Mouse (Mus musculus): ENCODE measurements around the gene Hsd17b11. TPM values are rescaled to one million over a fixed set of nuclear protein-coding genes. Genes with fewer than 3 reads are reported as not detected.
"Not testable (repeated sequence)": the region's sequence is repeated elsewhere in the genome, so short reads cannot be mapped to it uniquely, and the experiment has no call there.

Hsd17b11 gene
- polyA plus RNA-seq, 1 experiment from 2014 or later, result 2.9 TPM

DNA sequence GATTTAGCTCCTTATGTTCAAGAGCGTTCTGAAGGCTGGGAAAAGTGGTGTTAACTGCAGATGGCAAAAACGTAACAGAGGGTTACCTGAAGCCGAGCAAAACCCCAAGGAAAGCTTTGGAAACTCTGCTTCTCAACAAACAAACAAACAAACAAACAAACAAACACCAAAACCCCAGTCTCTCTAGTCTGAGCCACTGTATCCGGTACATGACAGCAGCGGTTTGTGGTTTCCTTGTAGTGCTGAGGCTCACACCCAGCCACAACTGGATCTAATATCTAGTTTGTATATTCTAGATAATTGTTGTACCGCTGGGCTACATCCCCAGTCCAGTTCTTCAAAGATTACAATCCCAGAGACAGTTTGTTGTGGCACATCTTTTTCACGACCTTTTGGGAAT is 46.0 kb downstream of the Hsd17b11 start:
- 84% methylated on average over 7 of the region's 7 CpGs for WGBS
- no peaks in the 10 kb centered on the region for H3K36me3 ChIP-seq (ENCODE audit: control insufficient read depth, insufficient read depth, low read length)
- no peaks in the 10 kb centered on the region for H3K27me3 ChIP-seq (replicated peaks; ENCODE audit: control insufficient read depth, insufficient read depth, low read length)
- H3K4me1 ChIP-seq (ENCODE audit: control insufficient read depth, insufficient read depth, low read depth, low read length), result no peaks in the 10 kb centered on the region
- no peak overlapping the region for H3K9ac ChIP-seq (ENCODE audit: low read depth, low read length)
- H3K4me3 ChIP-seq (ENCODE audit: low read length), result no peak overlapping the region
- no peak for ATAC-seq
- H3K4me2 ChIP-seq (ENCODE audit: low read length), result no peak overlapping the region
- H3K27ac ChIP-seq (ENCODE audit: low read depth, low read length), result no peak overlapping the region
- H3K9me3 ChIP-seq (ENCODE audit: control insufficient read depth, low read length), result no peaks in the 10 kb centered on the region

GRCm38 (mm10) chr5:103972801-103973200 is 48.9 kb downstream of the Hsd17b11 start:
- Histone ChIP-seq H3K9ac (ENCODE audit: low read depth, low read length) (no peak overlapping the region), H3K27me3 (replicated peaks; ENCODE audit: control insufficient read depth, insufficient read depth, low read length) (no peaks in the 10 kb centered on the region), H3K4me3 (ENCODE audit: low read length) (no peak overlapping the region), H3K9me3 (ENCODE audit: control insufficient read depth, low read length) (no peaks in the 10 kb centered on the region), H3K27ac (ENCODE audit: low read depth, low read length) (no peak overlapping the region), H3K4me2 (ENCODE audit: low read length) (no peak overlapping the region), H3K36me3 (ENCODE audit: control insufficient read depth, insufficient read depth, low read length) (no peaks in the 10 kb centered on the region), H3K4me1 (ENCODE audit: control insufficient read depth, insufficient read depth, low read depth, low read length) (no peaks in the 10 kb centered on the region)
- no peak for ATAC-seq
- 83% methylated on average over 13 of the region's 13 CpGs for WGBS

DNA sequence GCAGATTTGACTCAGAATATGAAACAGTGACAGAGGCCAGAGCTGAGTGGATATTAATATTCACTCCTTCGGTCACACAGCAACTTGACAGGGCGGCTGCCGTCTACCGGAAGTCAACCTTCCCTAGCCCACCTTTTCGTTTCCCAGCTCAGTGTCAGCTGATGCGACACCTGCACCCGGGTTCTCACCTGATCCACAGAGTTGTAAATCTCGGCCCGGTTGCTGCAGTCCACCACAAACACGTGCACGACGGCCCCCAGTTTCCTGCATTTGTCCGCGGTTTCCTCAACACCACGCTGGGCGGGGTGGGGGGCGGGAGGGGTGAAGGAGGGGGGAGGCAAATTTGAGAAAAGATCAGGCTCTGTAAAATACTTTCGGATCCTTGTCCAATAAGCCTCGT is 49.3 kb downstream of the Hsd17b11 start:
- H3K9ac ChIP-seq (ENCODE audit: low read depth, low read length), result no peak overlapping the region
- no peaks in the 10 kb centered on the region for H3K27me3 ChIP-seq (replicated peaks; ENCODE audit: control insufficient read depth, insufficient read depth, low read length)
- no peaks in the 10 kb centered on the region for H3K9me3 ChIP-seq (ENCODE audit: control insufficient read depth, low read length)
- H3K4me3 ChIP-seq (ENCODE audit: low read length), result no peak overlapping the region
- WGBS, result 72% methylated on average over 19 of the region's 19 CpGs
- no peak for ATAC-seq
- no peaks in the 10 kb centered on the region for H3K36me3 ChIP-seq (ENCODE audit: control insufficient read depth, insufficient read depth, low read length)
- H3K4me2 ChIP-seq (ENCODE audit: low read length), result no peak overlapping the region
- H3K4me1 ChIP-seq (ENCODE audit: control insufficient read depth, insufficient read depth, low read depth, low read length), result no peaks in the 10 kb centered on the region
- H3K27ac ChIP-seq (ENCODE audit: low read depth, low read length), result no peak overlapping the region

GRCm38 (mm10) chr5:103971051-103971450 is 50.7 kb downstream of the Hsd17b11 start:
- Histone ChIP-seq H3K36me3 (ENCODE audit: control insufficient read depth, insufficient read depth, low read length) (no peaks in the 10 kb centered on the region), H3K27me3 (replicated peaks; ENCODE audit: control insufficient read depth, insufficient read depth, low read length) (no peaks in the 10 kb centered on the region), H3K9me3 (ENCODE audit: control insufficient read depth, low read length) (no peaks in the 10 kb centered on the region), H3K27ac (ENCODE audit: low read depth, low read length) (no peak overlapping the region), H3K4me3 (ENCODE audit: low read length) (no peak overlapping the region), H3K4me2 (ENCODE audit: low read length) (no peak overlapping the region), H3K9ac (ENCODE audit: low read depth, low read length) (no peak overlapping the region), H3K4me1 (ENCODE audit: control insufficient read depth, insufficient read depth, low read depth, low read length) (no peaks in the 10 kb centered on the region)
- no peak for ATAC-seq
- 72% methylated on average over 5 of the region's 5 CpGs for WGBS

DNA sequence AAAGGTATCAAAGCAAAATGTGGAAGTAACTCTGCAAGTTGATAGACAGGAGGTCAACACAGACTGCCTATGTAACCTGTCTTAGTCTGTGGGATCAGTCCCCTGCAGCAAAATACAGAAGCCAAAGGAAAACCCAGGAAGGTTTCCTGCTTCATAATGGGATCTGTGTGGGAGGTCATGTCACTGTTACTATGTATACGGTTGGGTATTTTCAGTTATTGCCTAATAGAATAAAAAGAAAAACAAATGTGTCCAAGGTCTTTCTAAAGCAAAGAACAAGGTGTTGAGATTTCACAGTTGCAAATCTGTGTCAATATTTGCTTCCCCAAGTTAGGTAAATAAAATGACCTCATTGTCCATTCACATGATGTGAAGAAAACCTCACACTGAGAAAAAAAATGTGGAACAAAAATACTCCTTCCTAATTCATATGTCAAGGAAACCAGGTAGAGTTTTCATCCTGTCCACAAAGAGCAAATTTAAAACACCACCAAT is 58.7 kb downstream of the Hsd17b11 start:
- WGBS, result 79% methylated on average over 1 of the region's 1 CpGs
- H3K9ac ChIP-seq (ENCODE audit: low read depth, low read length), result no peak overlapping the region
- H3K4me3 ChIP-seq (ENCODE audit: low read length), result no peak overlapping the region
- ATAC-seq, result no peak
- H3K4me2 ChIP-seq (ENCODE audit: low read length), result no peak overlapping the region
- H3K27me3 ChIP-seq (replicated peaks; ENCODE audit: control insufficient read depth, insufficient read depth, low read length), result no peaks in the 10 kb centered on the region
- H3K9me3 ChIP-seq (ENCODE audit: control insufficient read depth, low read length), result no peaks in the 10 kb centered on the region
- no peak overlapping the region for H3K27ac ChIP-seq (ENCODE audit: low read depth, low read length)
- H3K4me1 ChIP-seq (ENCODE audit: control insufficient read depth, insufficient read depth, low read depth, low read length), result no peaks in the 10 kb centered on the region
- no peaks in the 10 kb centered on the region for H3K36me3 ChIP-seq (ENCODE audit: control insufficient read depth, insufficient read depth, low read length)

- Histone ChIP-seq H3K4me1 (ENCODE audit: control insufficient read depth, insufficient read depth, low read depth, low read length) (no peaks in the 10 kb centered on the region; the same call in 1 of the 2 replicates), H3K4me2 (ENCODE audit: low read length) (no peak overlapping the region), H3K9me3 (ENCODE audit: control insufficient read depth, low read length) (no peaks in the 10 kb centered on the region), H3K36me3 (ENCODE audit: control insufficient read depth, insufficient read depth, low read length) (no peaks in the 10 kb centered on the region), H3K27ac (ENCODE audit: low read depth, low read length) (no peak overlapping the region), H3K4me3 (ENCODE audit: low read length) (no peak overlapping the region), H3K9ac (ENCODE audit: low read depth, low read length) (no peak overlapping the region), H3K27me3 (replicated peaks; ENCODE audit: control insufficient read depth, insufficient read depth, low read length) (no peaks in the 10 kb centered on the region)
- WGBS, result 72% methylated on average over 5 of the region's 5 CpGs
- ATAC-seq, result no peak
Observed at GRCm38 (mm10) chr5:103954638-103955037, 67.1 kb downstream of the Hsd17b11 start.

GRCm38 (mm10) chr5:103953135-103954083 is 68.3 kb downstream of the Hsd17b11 start:
- Histone ChIP-seq H3K27ac (ENCODE audit: low read depth, low read length) (no peak overlapping the region), H3K9me3 (ENCODE audit: control insufficient read depth, low read length) (no peaks in the 10 kb centered on the region), H3K27me3 (replicated peaks; ENCODE audit: control insufficient read depth, insufficient read depth, low read length) (no peaks in the 10 kb centered on the region), H3K4me1 (ENCODE audit: control insufficient read depth, insufficient read depth, low read depth, low read length) (no peaks in the 10 kb centered on the region; the same call in 1 of the 2 replicates), H3K4me2 (ENCODE audit: low read length) (no peak overlapping the region), H3K4me3 (ENCODE audit: low read length) (no peak overlapping the region), H3K36me3 (ENCODE audit: control insufficient read depth, insufficient read depth, low read length) (no peaks in the 10 kb centered on the region), H3K9ac (ENCODE audit: low read depth, low read length) (no peak overlapping the region)
- 64% methylated on average over 10 of the region's 10 CpGs for whole genome bisulfite sequencing
- no peak for ATAC-seq

GRCm38 (mm10) chr5:103950138-103950537 is 71.6 kb downstream of the Hsd17b11 start:
- not testable (repeated sequence) for H3K9ac ChIP-seq (ENCODE audit: low read depth, low read length); H3K4me3 ChIP-seq (ENCODE audit: low read length); H3K4me2 ChIP-seq (ENCODE audit: low read length); H3K9me3 ChIP-seq (ENCODE audit: control insufficient read depth, low read length); ATAC-seq; H3K27ac ChIP-seq (ENCODE audit: low read depth, low read length); H3K36me3 ChIP-seq (ENCODE audit: control insufficient read depth, insufficient read depth, low read length); H3K4me1 ChIP-seq (ENCODE audit: control insufficient read depth, insufficient read depth, low read depth, low read length); H3K27me3 ChIP-seq (replicated peaks; ENCODE audit: control insufficient read depth, insufficient read depth, low read length)
- 96% methylated on average over 15 of the region's 15 CpGs for WGBS

DNA sequence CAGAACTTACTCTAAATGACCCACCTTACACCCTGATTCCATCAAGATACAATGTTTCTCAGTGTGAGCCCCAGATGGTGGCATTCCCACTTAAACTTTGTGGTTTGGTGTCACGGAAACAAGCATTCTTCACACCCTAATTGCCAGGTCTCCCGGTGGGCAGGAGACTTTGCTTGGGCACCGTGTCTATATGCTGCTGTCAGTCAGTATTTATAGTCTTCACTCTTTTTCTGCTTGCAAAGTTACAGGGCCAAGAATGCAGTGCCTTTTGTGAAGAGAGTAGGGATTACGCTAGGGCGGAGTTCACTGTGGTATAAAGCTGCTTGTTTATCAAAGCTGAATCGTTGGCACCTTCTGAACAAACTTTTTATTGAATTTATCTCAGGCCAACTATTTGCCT is 78.5 kb downstream of the Hsd17b11 start:
- H3K4me2 ChIP-seq (ENCODE audit: low read length), result no peak overlapping the region
- H3K4me3 ChIP-seq (ENCODE audit: low read length), result no peak overlapping the region
- no peaks in the 10 kb centered on the region for H3K36me3 ChIP-seq (ENCODE audit: control insufficient read depth, insufficient read depth, low read length)
- H3K4me1 ChIP-seq (ENCODE audit: control insufficient read depth, insufficient read depth, low read depth, low read length), result peaks cover 11% of the 10 kb centered on the region
- peaks cover 6% of the 10 kb centered on the region for H3K27me3 ChIP-seq (replicated peaks; ENCODE audit: control insufficient read depth, insufficient read depth, low read length)
- 0 out of 2 replicates have a peak, but pooled peaks cover 3% of the 10 kb centered on the region for H3K9me3 ChIP-seq (ENCODE audit: control insufficient read depth, low read length)
- H3K9ac ChIP-seq (ENCODE audit: low read depth, low read length), result no peak overlapping the region
- 30% methylated on average over 6 of the region's 6 CpGs for WGBS
- ATAC-seq, result no peak
- no peak overlapping the region for H3K27ac ChIP-seq (ENCODE audit: low read depth, low read length)

Data from hindbrain, embryonic 16.5 days (tissue).